Mouse (Mus musculus) lung, postnatal 0 days (tissue): ENCODE measurements around the gene Angptl6.

Experiments
- CTCF ChIP-seq: IDR thresholded peaks from 2 replicates; pipeline ENCODE4 v1.5.1; 2016; ENCODE audit warnings: antibody characterized with exemption, mild to moderate bottlenecking
- EP300 ChIP-seq: IDR thresholded peaks from 2 replicates; pipeline ENCODE4 v1.6.1; 2016; ENCODE audit warnings: antibody characterized with exemption, mild to moderate bottlenecking, control low read depth

- TF ChIP-seq CTCF (no peak), EP300 (no peak)
Observed at GRCm38 (mm10) chr9:20873521-20873920, 6.0 kb downstream of the Angptl6 start.
